Mouse (Mus musculus): ENCODE data around the gene Insrr.
"Not testable (repeated sequence)": the region's sequence is repeated elsewhere in the genome, so short reads cannot be mapped to it uniquely, and the experiment has no call there.

The Insrr gene

GRCm38 (mm10) chr3:87832109-87832859, 35.5 kb downstream of the Insrr start:
- DNase-seq (ENCODE audit: low read depth), result no peak

DNA sequence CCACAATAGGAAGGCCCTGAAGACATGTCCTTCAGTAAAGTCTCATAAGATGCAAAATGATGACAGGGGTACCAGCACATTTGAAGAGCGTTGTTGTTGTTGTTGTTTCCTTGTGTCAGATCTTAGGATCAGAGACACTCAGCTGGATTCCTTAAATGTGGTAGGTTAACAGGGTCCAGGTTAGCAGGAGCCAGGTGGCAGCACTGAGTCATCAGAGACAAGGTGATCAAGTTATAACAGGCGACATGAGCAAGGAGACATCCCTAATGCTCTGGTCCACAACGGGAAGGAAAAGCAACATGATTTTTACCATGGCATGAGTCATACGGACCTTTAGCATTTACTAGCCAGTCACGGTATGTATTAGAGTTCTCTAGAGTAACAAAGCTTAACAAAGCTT, 36.7 kb downstream of the Insrr start:
- peak; percentile 30 for DNase-seq (ENCODE audit: low read depth)

GRCm38 (mm10) chr3:87838622-87839021, 41.9 kb downstream of the Insrr start:
- peak; percentile 66 for DNase-seq (ENCODE audit: low read depth)

- no peak for DNase-seq (ENCODE audit: low read depth)
These were observed 44.1 kb downstream of the Insrr start for GRCm38 (mm10) chr3:87840858-87841257.

DNA sequence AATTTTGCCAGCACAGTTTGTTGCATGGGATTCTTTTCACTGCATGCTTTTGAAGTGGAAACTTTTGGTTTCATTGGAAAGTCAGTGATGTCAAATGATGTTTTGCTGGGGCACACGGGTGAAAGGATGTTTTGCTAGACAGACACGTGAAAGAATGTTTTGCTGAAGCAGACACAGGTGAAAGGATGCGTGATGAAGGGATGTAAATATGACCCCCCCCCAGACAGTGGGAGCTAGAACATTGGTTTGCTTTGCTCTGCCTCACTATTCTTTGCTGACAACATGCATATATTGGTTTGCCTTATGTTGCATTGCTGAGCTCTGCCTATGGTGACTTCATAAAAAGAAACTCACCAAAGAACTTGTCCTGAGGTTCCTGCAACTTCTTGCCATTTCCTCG, 48.2 kb downstream of the Insrr start:
- no peak for DNase-seq (ENCODE audit: low read depth)

GRCm38 (mm10) chr3:87846186-87846585, 49.4 kb downstream of the Insrr start:
- DNase-seq (ENCODE audit: low read depth), result no peak

DNA sequence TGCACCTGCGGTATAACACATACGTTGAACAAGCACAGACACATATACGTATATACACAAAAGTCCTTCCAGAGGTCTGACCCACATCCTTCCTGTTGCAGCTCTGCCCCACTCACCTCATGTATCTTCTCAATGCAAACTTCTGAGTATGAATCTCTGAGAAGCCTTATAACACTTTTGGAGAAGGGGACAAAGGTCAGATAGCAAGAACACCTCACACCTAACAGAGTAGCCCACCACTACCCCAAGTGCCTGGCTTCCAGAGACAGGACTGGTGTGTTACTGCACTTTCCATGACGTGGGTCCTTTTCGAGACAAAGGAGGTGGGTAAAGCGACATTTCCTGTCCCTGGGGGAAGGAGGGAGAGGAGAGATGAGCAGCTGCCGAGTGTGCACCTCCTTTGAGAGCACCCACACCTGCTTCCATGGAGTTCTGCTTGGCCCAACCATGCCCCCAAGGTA, 49.9 kb downstream of the Insrr start, which contains the start of gene Sh2d2a:
Gene Sh2d2a, plus strand, starts transcription at position 106 of the 461 bp plus-strand sequence.
- no peak for DNase-seq (ENCODE audit: low read depth)

- DNase-seq (ENCODE audit: low read depth), result no peak
These were observed 50.9 kb downstream of the Insrr start for GRCm38 (mm10) chr3:87847680-87848079.

GRCm38 (mm10) chr3:87849117-87849516, 52.4 kb downstream of the Insrr start:
- DNase-seq (ENCODE audit: low read depth), result no peak

- no peak for DNase-seq (ENCODE audit: low read depth)
These were observed 58.2 kb downstream of the Insrr start for GRCm38 (mm10) chr3:87854795-87855568.

DNA sequence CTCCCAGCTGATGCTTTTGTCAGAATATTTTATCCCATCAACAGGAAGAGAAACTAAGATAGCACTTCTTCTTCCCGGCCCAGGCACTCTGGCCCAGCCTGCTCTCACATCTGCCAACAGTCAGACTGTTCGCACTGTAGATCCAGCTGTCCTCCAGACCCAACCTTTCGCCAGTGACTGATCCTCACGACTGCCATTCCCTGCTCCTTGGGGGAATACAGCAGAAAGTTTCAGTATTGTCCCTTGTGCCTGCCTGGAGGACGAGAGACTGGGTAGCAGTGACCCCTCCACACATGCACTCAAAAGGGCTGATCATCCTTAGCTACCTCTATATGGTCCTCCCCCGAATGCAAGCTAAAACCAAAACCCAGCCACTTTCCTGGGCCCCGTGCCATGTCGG, 59.2 kb downstream of the Insrr start:
- DNase-seq (ENCODE audit: low read depth), result no peak

- DNase-seq (ENCODE audit: low read depth), result no peak
These were observed 60.9 kb downstream of the Insrr start for GRCm38 (mm10) chr3:87857666-87858065.

- DNase-seq (ENCODE audit: low read depth), result peak; percentile 77
These were observed 63.1 kb downstream of the Insrr start for GRCm38 (mm10) chr3:87859813-87860212.

DNA sequence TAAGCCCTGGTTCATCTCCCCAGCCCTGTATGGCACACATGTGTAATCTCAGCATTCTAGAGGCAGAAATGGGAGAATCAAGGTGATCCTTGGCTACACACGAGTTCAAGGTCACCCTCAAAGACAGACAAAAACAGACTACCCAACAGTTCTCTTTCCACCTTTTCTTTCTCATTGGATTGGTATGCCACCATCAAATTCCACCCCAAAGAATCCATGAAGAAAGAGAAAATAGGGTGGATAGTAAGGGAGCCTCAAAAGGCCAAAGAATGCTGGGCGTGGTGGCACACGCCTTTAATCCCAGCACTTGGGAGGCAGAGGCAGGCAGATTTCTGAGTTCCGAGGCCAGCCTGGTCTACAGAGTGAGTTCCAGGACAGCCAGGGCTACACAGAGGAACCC, 67.4 kb downstream of the Insrr start:
- not testable (repeated sequence) for DNase-seq (ENCODE audit: low read depth)
